Mouse (Mus musculus) heart, embryonic 14.5 days (tissue): Measurements from ENCODE around the gene Prss8. TPM values are rescaled to one million over a fixed set of nuclear protein-coding genes. Genes with fewer than 3 reads are reported as not detected.
"Not testable (repeated sequence)": the region's sequence is repeated elsewhere in the genome, so short reads cannot be mapped to it uniquely, and the experiment has no call there.

Source experiments
- ATAC-seq: fragments of 200-750 bp; cut with Nextera tagmentation; 2 replicates; pipeline ENCODE4 v1.8.0; 2017; ENCODE audit warnings: low read depth, moderate TSS enrichment; ENCODE audit not compliant: insufficient number of reproducible peaks, insufficient read depth, low FRiP score
- H3K27ac ChIP-seq, 2 experiments: fragments of 200-500 bp in 1 of 2; fragments of 300-500 bp in 1 of 2; sonication (generic) in 1 of 2; replicated peaks in 1 of 2; 2 replicates each; pipeline ENCODE4 v1.5.1; 2012 to 2014; ENCODE audit warnings: low read depth in 2 of 2, low read length in 2 of 2, control low read depth in 1 of 2, mild to moderate bottlenecking in 1 of 2, mixed read lengths in 1 of 2; ENCODE audit not compliant: control insufficient read depth in 1 of 2, insufficient read depth in 1 of 2
- H3K27me3 ChIP-seq: fragments of 300-500 bp; sonication (generic); 2 replicates; pipeline ENCODE4 v1.6.1; 2014; ENCODE audit warnings: mild to moderate bottlenecking, low read length, control low read depth; ENCODE audit not compliant: control insufficient read depth, insufficient read depth
- H3K36me3 ChIP-seq: fragments of 300-500 bp; sonication (generic); 2 replicates; pipeline ENCODE4 v1.6.1; 2014; ENCODE audit warnings: mild to moderate bottlenecking, control low read depth, low read length, mixed read lengths; ENCODE audit not compliant: control insufficient read depth, insufficient read depth
- H3K4me1 ChIP-seq, 2 experiments: fragments of 200-500 bp in 1 of 2; fragments of 300-500 bp in 1 of 2; sonication (generic) in 1 of 2; 2 replicates each; pipeline ENCODE4 v1.6.1; 2012 to 2014; ENCODE audit warnings: low read length in 2 of 2, control low read depth in 1 of 2, mixed read lengths in 1 of 2; ENCODE audit not compliant: control insufficient read depth in 2 of 2, insufficient read depth in 2 of 2
- H3K4me2 ChIP-seq: fragments of 300-500 bp; sonication (generic); 2 replicates; pipeline ENCODE4 v1.6.1; 2014; ENCODE audit warnings: mild to moderate bottlenecking, low read length
- H3K4me3 ChIP-seq, 2 experiments: fragments of 200-500 bp in 1 of 2; fragments of 300-500 bp in 1 of 2; sonication (generic) in 1 of 2; 2 replicates each; pipeline ENCODE4 v1.5.1; 2012 to 2014; ENCODE audit warnings: low read length in 2 of 2, mild to moderate bottlenecking in 2 of 2, control low read depth in 1 of 2, low read depth in 1 of 2, moderate library complexity in 1 of 2; ENCODE audit not compliant: control insufficient read depth in 1 of 2, insufficient read depth in 1 of 2
- H3K9ac ChIP-seq: fragments of 300-500 bp; sonication (generic); 2 replicates; pipeline ENCODE4 v1.6.1; 2014; ENCODE audit warnings: mild to moderate bottlenecking, low read length
- H3K9me3 ChIP-seq: fragments of 300-500 bp; sonication (generic); 2 replicates; pipeline ENCODE4 v1.6.1; 2016; ENCODE audit warnings: low read length, control low read depth; ENCODE audit not compliant: control insufficient read depth
- WGBS: fragments of 180-500 bp; shearing (Covaris S2); extraction: QIAGEN DNeasy Blood & Tissue Kit; methylation state at CpG from one replicate; pipeline ENCODE4 v1.1.7; 2014; 5-methylcytosine and 5-hydroxymethylcytosine counted together
- polyA plus RNA-seq: library from polyadenylated mRNA; unstranded; fragments of >200 nt; fragmentation: Nextera tagmentation; extraction: Ambion mirVana; gene quantifications from 2 replicates; pipeline ENCODE4 v1.2.1, GENCODE M21; 2014

Prss8 gene
- polyA plus RNA-seq, 1 experiment from 2014 or later: 0.62 TPM

- no peak overlapping the region for H3K27ac ChIP-seq
- H3K27me3 ChIP-seq: no peaks in the 10 kb centered on the region
- no peak overlapping the region for H3K9ac ChIP-seq
- H3K4me1 ChIP-seq: peaks cover 6 to 7% of the 10 kb centered on the region in 2 experiments; a peak in 3 of 4 replicates
- no peak for ATAC-seq
- no peaks in the 10 kb centered on the region for H3K9me3 ChIP-seq
- WGBS: 34% methylated on average over 10 of the region's 10 CpGs
- no peak overlapping the region for H3K4me2 ChIP-seq
- H3K36me3 ChIP-seq: peaks cover 6% of the 10 kb centered on the region
- no peak overlapping the region for H3K4me3 ChIP-seq
Measured at GRCm38 (mm10) chr7:127898179-127898956, 31.5 kb downstream of the Prss8 start.

GRCm38 (mm10) chr7:127897542-127897941 lies 32.4 kb downstream of the Prss8 start:
- Histone ChIP-seq H3K27ac (no peak overlapping the region), H3K4me3 (no peak overlapping the region), H3K36me3 (peaks cover 14% of the 10 kb centered on the region), H3K4me1 (peaks cover 6 to 7% of the 10 kb centered on the region in 2 experiments; a peak in 3 of 4 replicates), H3K9ac (no peak overlapping the region), H3K4me2 (no peak overlapping the region), H3K9me3 (no peaks in the 10 kb centered on the region), H3K27me3 (no peaks in the 10 kb centered on the region)
- 83% methylated on average over 7 of the region's 7 CpGs for WGBS
- ATAC-seq: no peak

- Histone ChIP-seq H3K27ac (no peak overlapping the region), H3K27me3 (no peaks in the 10 kb centered on the region), H3K4me2 (no peak overlapping the region), H3K4me3 (no peak overlapping the region), H3K9ac (no peak overlapping the region), H3K9me3 (no peaks in the 10 kb centered on the region), H3K4me1 (peaks cover 6 to 7% of the 10 kb centered on the region in 2 experiments; a peak in 3 of 4 replicates), H3K36me3 (peaks cover 22% of the 10 kb centered on the region)
- no peak for ATAC-seq
- 55% methylated on average over 13 of the region's 13 CpGs for WGBS
Measured at GRCm38 (mm10) chr7:127896384-127896783, 33.5 kb downstream of the Prss8 start.

- H3K27ac ChIP-seq, H3K4me1 ChIP-seq, H3K9me3 ChIP-seq, H3K27me3 ChIP-seq, ATAC-seq, H3K9ac ChIP-seq: not testable (repeated sequence)
- peak overlapping the region; percentile 87; the same call in 1 of the 2 replicates for H3K4me2 ChIP-seq
- peak overlapping the region in 1 of 2 experiments; percentile 67; a peak in 1 of 4 replicates for H3K4me3 ChIP-seq
- peaks cover 24% of the 10 kb centered on the region for H3K36me3 ChIP-seq
- 64% methylated on average over 7 of the region's 7 CpGs for WGBS
Measured at GRCm38 (mm10) chr7:127895891-127896290, 34.0 kb downstream of the Prss8 start.

GRCm38 (mm10) chr7:127895442-127895841 lies 34.5 kb downstream of the Prss8 start, which contains the start of the genes Gm21974 and Vkorc1:
Gene Gm21974 (minus strand): TSS chr7:127895454.
Gene Vkorc1 (minus strand): TSS chr7:127895617.
- Histone ChIP-seq H3K4me2 (peak within 1 kb of the TSS; percentile 87), H3K9ac (peak within 1 kb of the TSS; percentile 79), H3K27me3 (no peaks in the 10 kb centered on the region), H3K9me3 (no peaks in the 10 kb centered on the region), H3K4me3 (peak within 1 kb of the TSS; percentile 67), H3K4me1 (peaks cover 6 to 7% of the 10 kb centered on the region in 2 experiments; a peak in 3 of 4 replicates), H3K36me3 (peaks cover 26% of the 10 kb centered on the region), H3K27ac (peak within 1 kb of the TSS; percentile 42 to 72)
- ATAC-seq: peak; percentile 99
- WGBS: under 1% methylated on average over 26 of the region's 26 CpGs

GRCm38 (mm10) chr7:127894480-127894879 lies 35.4 kb downstream of the Prss8 start:
- WGBS: 68% methylated on average over 5 of the region's 5 CpGs
- Histone ChIP-seq H3K9me3 (no peaks in the 10 kb centered on the region), H3K27me3 (no peaks in the 10 kb centered on the region), H3K9ac (peak overlapping the region; percentile 79), H3K27ac (no peak overlapping the region; a peak in 1 of 4 replicates), H3K4me3 (peak overlapping the region; percentile 67), H3K36me3 (peaks cover 34% of the 10 kb centered on the region), H3K4me1 (peaks cover 6 to 7% of the 10 kb centered on the region in 2 experiments; a peak in 3 of 4 replicates), H3K4me2 (peak overlapping the region; percentile 87)
- ATAC-seq: no peak

GRCm38 (mm10) chr7:127890798-127891197 lies 39.1 kb downstream of the Prss8 start, which contains the start of gene Prss53:
Gene Prss53 (minus strand): TSS chr7:127890970.
- no peak for ATAC-seq
- Histone ChIP-seq H3K4me2 (no peak within 1 kb of the TSS), H3K4me3 (no peak within 1 kb of the TSS), H3K9ac (no peak within 1 kb of the TSS), H3K27ac (no peak within 1 kb of the TSS), H3K4me1 (peaks cover 7 to 8% of the 10 kb centered on the region in 2 experiments), H3K27me3 (no peaks in the 10 kb centered on the region), H3K36me3 (peaks cover 71% of the 10 kb centered on the region), H3K9me3 (no peaks in the 10 kb centered on the region)
- 32% methylated on average over 4 of the region's 4 CpGs for WGBS
